Mouse (Mus musculus): ENCODE results near the gene Psg28.
"Not testable (repeated sequence)": the region's sequence is repeated elsewhere in the genome, so short reads cannot be mapped to it uniquely, and the experiment has no call there.

The Psg28 gene

GRCm38 (mm10) chr7:18431941-18432340, at the start of gene Psg28:
TSS of gene Psg28 (minus strand) at chr7:18432041.
- DNase-seq (ENCODE audit: low spot score), result not testable (repeated sequence)

- no peak for DNase-seq (ENCODE audit: low spot score)
Observed at GRCm38 (mm10) chr7:18403407-18403806, 28.4 kb downstream of the Psg28 start.

- DNase-seq (ENCODE audit: low spot score), result no peak
Observed at GRCm38 (mm10) chr7:18402527-18403237, 29.2 kb downstream of the Psg28 start.

- DNase-seq (ENCODE audit: low spot score), result not testable (repeated sequence)
Observed at GRCm38 (mm10) chr7:18391483-18391882, 40.4 kb downstream of the Psg28 start.

- no peak for DNase-seq (ENCODE audit: low spot score)
Observed at GRCm38 (mm10) chr7:18378295-18378694, 53.5 kb downstream of the Psg28 start.

All from T-cell, adult 2 months (primary cell).